Mouse (Mus musculus): Measurements from ENCODE around the gene Sec61g. TPM values are rescaled to one million over a fixed set of nuclear protein-coding genes. Genes with fewer than 3 reads are reported as not detected.

The Sec61g gene
- 31.2 and 32.4 TPM in 2 replicates for polyA plus RNA-seq (2014; fragmentation: Nextera tagmentation; extraction: Ambion mirVana)

GRCm38 (mm10) chr11:16508052-16508654 lies at the start of gene Sec61g:
Sec61g (minus strand) TSS chr11:16508484.
- under 1% methylated on average over 35 of the region's 35 CpGs for WGBS
- Histone ChIP-seq H3K36me3 (ENCODE audit: control insufficient read depth, insufficient read depth, low read length) (peaks cover 22% of the 10 kb centered on the region), H3K4me3 (ENCODE audit: low read depth, low read length) (peak within 1 kb of the TSS; percentile 88), H3K27me3 (ENCODE audit: control insufficient read depth, insufficient read depth, low read length) (no peaks in the 10 kb centered on the region), H3K9me3 (ENCODE audit: control insufficient read depth, low read length) (no peaks in the 10 kb centered on the region), H3K4me2 (ENCODE audit: low read depth, low read length) (peak within 1 kb of the TSS; percentile 89), H3K27ac (ENCODE audit: low read depth, low read length) (peak within 1 kb of the TSS; percentile 94), H3K9ac (replicated peaks; ENCODE audit: low read depth, low read length) (peak within 1 kb of the TSS; percentile 96), H3K4me1 (ENCODE audit: control insufficient read depth, insufficient read depth, low read length) (peaks cover 4% of the 10 kb centered on the region; the same call in 1 of the 2 replicates)
- peak; percentile 100 for ATAC-seq (ENCODE audit: low read depth)

DNA sequence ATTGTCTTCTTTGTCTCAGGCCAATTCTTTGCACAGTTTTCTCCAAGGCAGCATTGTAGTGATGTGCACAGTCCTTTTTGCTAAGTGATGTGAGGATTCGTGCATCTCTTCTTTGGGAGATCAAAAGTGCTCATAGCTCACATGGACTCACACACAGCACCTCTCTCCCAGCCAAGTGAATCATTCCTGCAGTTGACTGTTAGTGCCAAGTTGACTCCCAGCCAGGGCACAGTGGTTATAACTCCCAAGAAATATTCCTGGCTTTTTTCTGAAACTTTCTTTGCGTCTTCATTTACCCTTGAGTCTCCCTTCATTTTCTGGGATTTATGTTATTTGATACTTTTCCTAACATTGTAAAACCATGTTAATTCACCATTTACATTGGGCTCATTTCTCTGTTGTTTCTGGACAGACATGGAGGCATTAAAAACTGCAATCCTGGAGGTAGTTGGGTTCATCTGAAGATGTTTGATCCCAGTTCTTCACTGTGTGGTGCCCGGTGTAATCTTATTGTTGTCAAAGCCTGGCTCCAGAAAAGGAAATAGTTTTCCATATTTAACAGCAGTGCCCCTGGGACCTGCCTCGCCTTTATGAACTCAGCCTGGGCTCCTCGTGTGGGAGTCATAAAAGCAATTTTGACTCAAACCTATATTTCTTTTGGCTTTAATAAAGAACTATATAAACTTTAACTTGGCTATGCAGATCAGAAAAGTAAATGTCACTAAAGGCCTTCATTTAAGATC lies 38.3 kb upstream of the Sec61g start:
- Histone ChIP-seq H3K36me3 (ENCODE audit: control insufficient read depth, insufficient read depth, low read length) (no peaks in the 10 kb centered on the region), H3K27ac (ENCODE audit: low read depth, low read length) (no peak overlapping the region), H3K9ac (replicated peaks; ENCODE audit: low read depth, low read length) (no peak overlapping the region), H3K4me3 (ENCODE audit: low read depth, low read length) (no peak overlapping the region), H3K4me2 (ENCODE audit: low read depth, low read length) (no peak overlapping the region), H3K9me3 (ENCODE audit: control insufficient read depth, low read length) (no peaks in the 10 kb centered on the region), H3K27me3 (ENCODE audit: control insufficient read depth, insufficient read depth, low read length) (no peaks in the 10 kb centered on the region), H3K4me1 (ENCODE audit: control insufficient read depth, insufficient read depth, low read length) (no peaks in the 10 kb centered on the region)
- ATAC-seq (ENCODE audit: low read depth): no peak
- 79% methylated on average over 5 of the region's 5 CpGs for WGBS

DNA sequence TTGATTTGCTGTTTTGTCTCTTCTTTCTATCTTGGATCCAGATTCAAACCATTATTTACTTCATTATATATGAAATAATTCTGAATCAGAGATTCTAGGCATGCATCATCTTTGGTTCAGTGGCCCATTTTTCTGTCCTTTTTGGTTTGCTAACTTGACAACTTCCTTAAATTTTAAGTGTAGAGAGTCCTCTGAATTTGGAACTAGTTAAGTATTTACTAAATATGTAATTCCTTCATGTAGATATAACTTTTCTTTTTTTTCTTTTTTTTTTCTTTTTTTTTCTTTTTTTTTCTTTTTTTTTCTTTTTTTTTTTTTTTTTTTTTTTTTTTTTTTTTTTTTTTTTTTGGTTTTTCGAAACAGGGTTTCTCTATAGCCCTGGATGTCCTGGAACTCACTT lies 29.1 kb upstream of the Sec61g start:
- no peaks in the 10 kb centered on the region for H3K9me3 ChIP-seq (ENCODE audit: control insufficient read depth, low read length)
- WGBS: 88% methylated on average over 1 of the region's 1 CpGs
- H3K9ac ChIP-seq (replicated peaks; ENCODE audit: low read depth, low read length): no peak overlapping the region
- H3K4me3 ChIP-seq (ENCODE audit: low read depth, low read length): no peak overlapping the region
- no peaks in the 10 kb centered on the region for H3K27me3 ChIP-seq (ENCODE audit: control insufficient read depth, insufficient read depth, low read length)
- no peak overlapping the region for H3K27ac ChIP-seq (ENCODE audit: low read depth, low read length)
- H3K4me1 ChIP-seq (ENCODE audit: control insufficient read depth, insufficient read depth, low read length): no peaks in the 10 kb centered on the region
- no peaks in the 10 kb centered on the region for H3K36me3 ChIP-seq (ENCODE audit: control insufficient read depth, insufficient read depth, low read length)
- no peak overlapping the region for H3K4me2 ChIP-seq (ENCODE audit: low read depth, low read length)
- no peak for ATAC-seq (ENCODE audit: low read depth)

DNA sequence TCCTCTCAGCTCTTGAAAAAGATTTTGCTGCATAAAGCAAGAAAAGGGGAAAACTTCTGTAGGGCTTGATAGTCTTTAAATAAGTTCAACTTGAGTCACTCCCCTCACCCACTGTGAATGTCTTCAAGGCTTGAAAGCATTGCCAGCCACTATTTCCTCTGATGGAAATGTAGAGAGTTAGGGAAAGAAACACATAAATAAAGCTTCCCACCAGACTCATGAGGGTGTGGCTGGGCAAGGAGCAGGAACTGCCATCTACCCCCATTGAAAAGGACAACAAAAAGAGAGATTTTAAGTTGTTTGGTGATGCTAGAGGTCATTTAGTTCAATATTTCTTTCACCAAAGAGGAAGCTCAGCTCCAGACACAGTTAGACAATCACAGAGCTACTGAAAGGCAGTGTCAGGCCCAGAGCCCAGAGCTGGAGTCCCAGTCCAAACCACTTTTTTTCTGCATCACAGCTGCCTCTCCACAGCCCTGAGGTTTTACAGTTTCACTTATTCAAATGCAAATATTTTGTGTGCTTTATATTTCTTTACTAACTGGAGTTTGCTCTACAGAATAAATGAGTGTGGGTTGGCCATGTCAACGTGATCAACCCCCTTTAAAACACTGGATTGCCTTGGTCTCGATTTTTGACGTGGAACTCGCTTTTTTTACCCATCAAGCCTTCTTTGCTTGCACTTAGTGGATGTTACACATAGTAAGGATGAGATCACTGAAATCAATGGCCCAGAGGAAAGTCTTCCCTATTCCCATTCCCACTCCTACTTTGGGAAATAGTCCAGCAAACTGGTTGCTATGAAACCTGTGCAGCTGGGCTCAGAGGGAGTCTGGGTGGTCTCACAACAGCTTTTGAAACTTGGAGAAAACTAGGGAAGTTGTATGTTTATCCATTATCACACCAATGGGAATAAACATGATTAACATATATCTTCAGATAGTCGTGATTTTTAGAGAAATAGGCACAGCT lies 26.6 kb upstream of the Sec61g start:
- Histone ChIP-seq H3K27me3 (ENCODE audit: control insufficient read depth, insufficient read depth, low read length) (no peaks in the 10 kb centered on the region), H3K9ac (replicated peaks; ENCODE audit: low read depth, low read length) (no peak overlapping the region), H3K4me3 (ENCODE audit: low read depth, low read length) (no peak overlapping the region), H3K4me2 (ENCODE audit: low read depth, low read length) (no peak overlapping the region), H3K4me1 (ENCODE audit: control insufficient read depth, insufficient read depth, low read length) (no peaks in the 10 kb centered on the region), H3K9me3 (ENCODE audit: control insufficient read depth, low read length) (no peaks in the 10 kb centered on the region), H3K36me3 (ENCODE audit: control insufficient read depth, insufficient read depth, low read length) (no peaks in the 10 kb centered on the region), H3K27ac (ENCODE audit: low read depth, low read length) (no peak overlapping the region)
- peak; percentile 74; the same call in 1 of the 2 replicates for ATAC-seq (ENCODE audit: low read depth)
- 56% methylated on average over 5 of the region's 5 CpGs for WGBS

GRCm38 (mm10) chr11:16532877-16533276 lies 24.6 kb upstream of the Sec61g start:
- 29% methylated on average over 5 of the region's 5 CpGs for WGBS

DNA sequence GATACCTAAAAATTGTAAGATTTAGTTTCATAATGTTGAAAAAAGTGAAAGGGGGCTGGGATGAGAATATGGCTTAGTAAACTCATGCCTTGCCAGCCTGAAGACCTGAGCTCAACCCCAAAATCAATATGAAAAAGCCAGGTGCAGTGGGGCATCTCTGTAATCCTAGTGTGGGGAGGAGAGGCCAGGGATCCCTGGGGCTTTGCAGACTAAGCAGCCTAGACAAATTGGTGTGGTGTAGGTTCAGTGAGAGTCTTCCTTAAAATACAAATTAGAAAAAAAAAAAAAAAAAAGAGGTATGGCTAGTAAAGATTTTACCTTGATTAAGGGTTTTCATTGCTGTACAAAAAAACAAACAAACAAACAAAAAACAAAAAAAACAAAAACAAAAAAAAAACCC lies 20.6 kb upstream of the Sec61g start:
- Histone ChIP-seq H3K9me3 (ENCODE audit: control insufficient read depth, low read length) (no peaks in the 10 kb centered on the region), H3K9ac (replicated peaks; ENCODE audit: low read depth, low read length) (no peak overlapping the region), H3K4me1 (ENCODE audit: control insufficient read depth, insufficient read depth, low read length) (no peaks in the 10 kb centered on the region), H3K27me3 (ENCODE audit: control insufficient read depth, insufficient read depth, low read length) (no peaks in the 10 kb centered on the region), H3K4me3 (ENCODE audit: low read depth, low read length) (no peak overlapping the region), H3K36me3 (ENCODE audit: control insufficient read depth, insufficient read depth, low read length) (no peaks in the 10 kb centered on the region), H3K27ac (ENCODE audit: low read depth, low read length) (no peak overlapping the region), H3K4me2 (ENCODE audit: low read depth, low read length) (no peak overlapping the region)
- ATAC-seq (ENCODE audit: low read depth): no peak

More at GRCm38 (mm10) chr11:16532877-16533276, 24.6 kb upstream of the Sec61g start:
- Histone ChIP-seq H3K9ac (replicated peaks; ENCODE audit: low read depth, low read length) (no peak overlapping the region), H3K4me2 (ENCODE audit: low read depth, low read length) (no peak overlapping the region), H3K9me3 (ENCODE audit: control insufficient read depth, low read length) (no peaks in the 10 kb centered on the region), H3K4me3 (ENCODE audit: low read depth, low read length) (no peak overlapping the region), H3K27ac (ENCODE audit: low read depth, low read length) (no peak overlapping the region), H3K36me3 (ENCODE audit: control insufficient read depth, insufficient read depth, low read length) (no peaks in the 10 kb centered on the region), H3K4me1 (ENCODE audit: control insufficient read depth, insufficient read depth, low read length) (no peaks in the 10 kb centered on the region), H3K27me3 (ENCODE audit: control insufficient read depth, insufficient read depth, low read length) (no peaks in the 10 kb centered on the region)
- 0 out of 2 replicates have a peak, but pooled peaks have one; percentile 38 for ATAC-seq (ENCODE audit: low read depth)

- no peak for ATAC-seq (ENCODE audit: low read depth)
- Histone ChIP-seq H3K4me2 (ENCODE audit: low read depth, low read length) (no peak overlapping the region), H3K27me3 (ENCODE audit: control insufficient read depth, insufficient read depth, low read length) (no peaks in the 10 kb centered on the region), H3K9me3 (ENCODE audit: control insufficient read depth, low read length) (no peaks in the 10 kb centered on the region), H3K36me3 (ENCODE audit: control insufficient read depth, insufficient read depth, low read length) (no peaks in the 10 kb centered on the region), H3K4me1 (ENCODE audit: control insufficient read depth, insufficient read depth, low read length) (no peaks in the 10 kb centered on the region), H3K9ac (replicated peaks; ENCODE audit: low read depth, low read length) (no peak overlapping the region), H3K27ac (ENCODE audit: low read depth, low read length) (no peak overlapping the region), H3K4me3 (ENCODE audit: low read depth, low read length) (no peak overlapping the region)
- whole genome bisulfite sequencing: 95% methylated on average over 5 of the region's 5 CpGs
These were observed 20.1 kb upstream of the Sec61g start for GRCm38 (mm10) chr11:16528391-16528790.

DNA sequence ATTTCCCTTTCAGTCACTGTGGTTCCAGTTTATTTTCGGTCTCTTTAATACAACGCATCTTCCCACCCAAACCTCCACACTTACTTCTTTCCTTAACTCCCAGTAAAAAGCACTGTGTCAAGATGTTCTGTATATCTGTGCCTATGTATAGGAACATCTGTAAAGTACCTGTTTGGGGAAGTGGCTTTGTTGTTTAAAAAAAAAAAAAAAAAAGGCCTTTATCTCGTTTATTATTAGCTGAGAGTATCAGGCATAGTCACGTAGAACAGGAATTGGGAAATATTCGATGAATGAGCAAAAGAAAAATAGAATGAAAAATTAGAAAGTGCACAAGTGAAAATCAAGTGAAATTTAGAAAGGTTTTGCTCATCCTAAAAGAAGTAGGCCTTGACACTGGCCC lies 19.5 kb upstream of the Sec61g start:
- no peak for ATAC-seq (ENCODE audit: low read depth)
- WGBS: 88% methylated on average over 5 of the region's 5 CpGs
- H3K9me3 ChIP-seq (ENCODE audit: control insufficient read depth, low read length): no peaks in the 10 kb centered on the region
- no peaks in the 10 kb centered on the region for H3K27me3 ChIP-seq (ENCODE audit: control insufficient read depth, insufficient read depth, low read length)
- no peak overlapping the region for H3K9ac ChIP-seq (replicated peaks; ENCODE audit: low read depth, low read length)
- no peak overlapping the region for H3K4me3 ChIP-seq (ENCODE audit: low read depth, low read length)
- H3K36me3 ChIP-seq (ENCODE audit: control insufficient read depth, insufficient read depth, low read length): no peaks in the 10 kb centered on the region
- H3K4me1 ChIP-seq (ENCODE audit: control insufficient read depth, insufficient read depth, low read length): no peaks in the 10 kb centered on the region
- H3K4me2 ChIP-seq (ENCODE audit: low read depth, low read length): no peak overlapping the region
- no peak overlapping the region for H3K27ac ChIP-seq (ENCODE audit: low read depth, low read length)

All from neural tube, embryonic 14.5 days (tissue).